Mouse (Mus musculus) myocyte (in vitro differentiated cells): ENCODE measurements around the gene Gm14569. TPM values are rescaled to one million over a fixed set of nuclear protein-coding genes. Genes with fewer than 3 reads are reported as not detected.

ENCODE experiments used
- H3K27me3 ChIP-seq: one replicate; pipeline ENCODE4 v1.6.1; 2011; ENCODE audit not compliant: control insufficient read depth, insufficient read depth, insufficient read length
- H3K36me3 ChIP-seq: one replicate; pipeline ENCODE4 v1.6.1; 2011; ENCODE audit not compliant: control insufficient read depth, insufficient read depth
- H3K4me2 ChIP-seq: one replicate; pipeline ENCODE4 v1.6.1; 2011; ENCODE audit warnings: low read depth, control low read depth
- H3K4me3 ChIP-seq: one replicate; pipeline ENCODE4 v1.5.1; 2011; ENCODE audit warnings: mild to moderate bottlenecking, control low read depth, moderate library complexity
- H3K79me2 ChIP-seq: one replicate; pipeline ENCODE4 v1.6.1; 2011; ENCODE audit not compliant: control insufficient read depth, insufficient read depth
- H3ac ChIP-seq: one replicate; pipeline ENCODE4 v1.6.1; 2011; ENCODE audit not compliant: control insufficient read depth, insufficient read length
- CEBPB ChIP-seq: IDR thresholded peaks from 2 replicates; pipeline ENCODE4 v1.6.1; 2011; ENCODE audit warnings: mild to moderate bottlenecking, moderate library complexity; ENCODE audit not compliant: poor library complexity, insufficient read depth, severe bottlenecking
- E2F4 ChIP-seq: IDR thresholded peaks from one replicate; pipeline ENCODE4 v1.6.1; 2011; ENCODE audit warnings: mild to moderate bottlenecking, control low read depth, moderate library complexity; ENCODE audit not compliant: insufficient read depth
- MAX ChIP-seq: IDR thresholded peaks from one replicate; pipeline ENCODE4 v1.6.1; 2011; ENCODE audit warnings: low read depth, mild to moderate bottlenecking, control low read depth
- MYOD1 ChIP-seq, 3 experiments: IDR thresholded peaks; one replicate each; pipeline ENCODE4 v1.6.1; 2011; ENCODE audit warnings: control low read depth in 2 of 3, low read depth in 2 of 3, mild to moderate bottlenecking in 2 of 3, moderate library complexity in 1 of 3; ENCODE audit not compliant: insufficient read length in 2 of 3, control insufficient read depth in 1 of 3
- MYOG ChIP-seq, 3 experiments: IDR thresholded peaks; one replicate each; pipeline ENCODE4 v1.6.1; 2011; ENCODE audit warnings: control low read depth in 2 of 3, low read depth in 2 of 3, mild to moderate bottlenecking in 2 of 3; ENCODE audit not compliant: insufficient read length in 2 of 3, control insufficient read depth in 1 of 3, insufficient read depth in 1 of 3
- POLR2A ChIP-seq: IDR thresholded peaks from one replicate; pipeline ENCODE4 v1.6.1; 2011; ENCODE audit warnings: low read depth, mild to moderate bottlenecking, control low read depth, moderate library complexity; ENCODE audit not compliant: insufficient read length
- POLR2AphosphoS2 ChIP-seq: IDR thresholded peaks from one replicate; pipeline ENCODE4 v1.6.1; 2011; ENCODE audit warnings: low read depth, control low read depth; ENCODE audit not compliant: insufficient read length
- REST ChIP-seq: IDR thresholded peaks from one replicate; pipeline ENCODE4 v1.6.1; 2011; ENCODE audit warnings: mild to moderate bottlenecking, control low read depth, moderate library complexity; ENCODE audit not compliant: insufficient read depth, insufficient read length
- SRF ChIP-seq: IDR thresholded peaks from one replicate; pipeline ENCODE4 v1.6.1; 2011; ENCODE audit warnings: low read depth; ENCODE audit not compliant: control insufficient read depth, insufficient read length
- TCF12 ChIP-seq: IDR thresholded peaks from one replicate; pipeline ENCODE4 v1.6.1; 2011; ENCODE audit warnings: mild to moderate bottlenecking, control low read depth; ENCODE audit not compliant: poor library complexity, insufficient read depth, severe bottlenecking
- TCF3 ChIP-seq: IDR thresholded peaks from one replicate; pipeline ENCODE4 v1.6.1; 2011; ENCODE audit warnings: low read depth, control low read depth; ENCODE audit not compliant: insufficient read length
- USF1 ChIP-seq: IDR thresholded peaks from one replicate; pipeline ENCODE4 v1.6.1; 2011; ENCODE audit warnings: low read depth, mild to moderate bottlenecking, control low read depth, moderate library complexity
- polyA plus RNA-seq: library from polyadenylated mRNA; unstranded; fragments of >200 nt; fragmentation: generic; extraction: Trizol; gene quantifications from one replicate; pipeline ENCODE4 v1.2.1, GENCODE M21; 2012; ENCODE audit warnings: missing spikeins

The Gm14569 gene
- polyA plus RNA-seq, 1 experiment: not detected

GRCm38 (mm10) chrX:36402316-36402715, 89.3 kb downstream of the Gm14569 start:
- H3K4me3 ChIP-seq: no peak overlapping the region
- TF ChIP-seq TCF12 (no peak), E2F4 (no peak), MYOD1 (IDR thresholded peaks at IDR 0.05; ENCODE audit: control insufficient read depth in 1 of 3, insufficient read length in 2 of 3, low read depth in 2 of 3) (no peak), REST (no peak), POLR2A (no peak), MAX (no peak), SRF (no peak), MYOG (IDR thresholded peaks at IDR 0.05; ENCODE audit: control insufficient read depth in 1 of 3, insufficient read depth in 1 of 3, insufficient read length in 2 of 3, low read depth in 2 of 3) (no peak), TCF3 (no peak), CEBPB (no peak)
- no peaks in the 10 kb centered on the region for H3K27me3 ChIP-seq
- no peaks in the 10 kb centered on the region for H3K36me3 ChIP-seq
- H3ac ChIP-seq: no peak overlapping the region
- no peaks in the 10 kb centered on the region for H3K79me2 ChIP-seq
- no peak overlapping the region for H3K4me2 ChIP-seq

GRCm38 (mm10) chrX:36400980-36401379, 90.7 kb downstream of the Gm14569 start, which contains the start of gene Gm6268:
Gene Gm6268 (plus strand): TSS chrX:36401280.
- Histone ChIP-seq H3ac (no peak within 1 kb of the TSS), H3K36me3 (no peaks in the 10 kb centered on the region), H3K4me2 (no peak within 1 kb of the TSS), H3K79me2 (no peaks in the 10 kb centered on the region), H3K4me3 (no peak within 1 kb of the TSS), H3K27me3 (no peaks in the 10 kb centered on the region)
- TF ChIP-seq SRF: no peak
- TF ChIP-seq MAX: no peak
- no peak for TF ChIP-seq CEBPB
- TF ChIP-seq TCF3: no peak
- TF ChIP-seq POLR2AphosphoS2: no peak
- no peak for TF ChIP-seq REST
- TF ChIP-seq USF1: no peak
- no peak for TF ChIP-seq E2F4

- H3K4me2 ChIP-seq: no peak overlapping the region
- H3K36me3 ChIP-seq: no peaks in the 10 kb centered on the region
- no peak for TF ChIP-seq POLR2A
- H3K4me3 ChIP-seq: no peak overlapping the region
- H3ac ChIP-seq: no peak overlapping the region
- no peaks in the 10 kb centered on the region for H3K79me2 ChIP-seq
- no peaks in the 10 kb centered on the region for H3K27me3 ChIP-seq
Observed at GRCm38 (mm10) chrX:36393279-36393678, 98.4 kb downstream of the Gm14569 start.

- Histone ChIP-seq H3K79me2 (no peaks in the 10 kb centered on the region), H3K27me3 (no peaks in the 10 kb centered on the region), H3ac (no peak overlapping the region), H3K4me2 (no peak overlapping the region), H3K36me3 (no peaks in the 10 kb centered on the region), H3K4me3 (no peak overlapping the region)
- TF ChIP-seq USF1 (no peak), REST (no peak), E2F4 (no peak), TCF12 (no peak), MYOD1 (IDR thresholded peaks at IDR 0.05; ENCODE audit: control insufficient read depth in 1 of 3, insufficient read length in 2 of 3, low read depth in 2 of 3) (no peak)
Observed at GRCm38 (mm10) chrX:36392672-36393071, 99.0 kb downstream of the Gm14569 start.

- no peak overlapping the region for H3K4me3 ChIP-seq
- H3K27me3 ChIP-seq: no peaks in the 10 kb centered on the region
- TF ChIP-seq REST (no peak), TCF12 (no peak), CEBPB (no peak), SRF (no peak), POLR2A (no peak), MYOD1 (IDR thresholded peaks at IDR 0.05; ENCODE audit: control insufficient read depth in 1 of 3, insufficient read length in 2 of 3, low read depth in 2 of 3) (no peak), TCF3 (no peak), POLR2AphosphoS2 (no peak), MYOG (IDR thresholded peaks at IDR 0.05; ENCODE audit: control insufficient read depth in 1 of 3, insufficient read depth in 1 of 3, insufficient read length in 2 of 3, low read depth in 2 of 3) (no peak), MAX (no peak), E2F4 (no peak), USF1 (no peak)
Observed at GRCm38 (mm10) chrX:36390503-36390902, 101.1 kb downstream of the Gm14569 start.

More at GRCm38 (mm10) chrX:36390503-36390902, 101.1 kb downstream of the Gm14569 start:
- no peak overlapping the region for H3ac ChIP-seq
- no peaks in the 10 kb centered on the region for H3K36me3 ChIP-seq
- H3K79me2 ChIP-seq: no peaks in the 10 kb centered on the region
- peak overlapping the region; percentile 43 for H3K4me2 ChIP-seq
